Mouse (Mus musculus) myocyte (in vitro differentiated cells): Measurements from ENCODE around the gene Syn2.

ENCODE experiments used
- E2F4 ChIP-seq: IDR thresholded peaks from one replicate; pipeline ENCODE4 v1.6.1; 2011; ENCODE audit warnings: mild to moderate bottlenecking, control low read depth, moderate library complexity; ENCODE audit not compliant: insufficient read depth
- MAX ChIP-seq: IDR thresholded peaks from one replicate; pipeline ENCODE4 v1.6.1; 2011; ENCODE audit warnings: low read depth, mild to moderate bottlenecking, control low read depth
- POLR2A ChIP-seq: IDR thresholded peaks from one replicate; pipeline ENCODE4 v1.6.1; 2011; ENCODE audit warnings: low read depth, mild to moderate bottlenecking, control low read depth, moderate library complexity; ENCODE audit not compliant: insufficient read length
- USF1 ChIP-seq: IDR thresholded peaks from one replicate; pipeline ENCODE4 v1.6.1; 2011; ENCODE audit warnings: low read depth, mild to moderate bottlenecking, control low read depth, moderate library complexity

DNA sequence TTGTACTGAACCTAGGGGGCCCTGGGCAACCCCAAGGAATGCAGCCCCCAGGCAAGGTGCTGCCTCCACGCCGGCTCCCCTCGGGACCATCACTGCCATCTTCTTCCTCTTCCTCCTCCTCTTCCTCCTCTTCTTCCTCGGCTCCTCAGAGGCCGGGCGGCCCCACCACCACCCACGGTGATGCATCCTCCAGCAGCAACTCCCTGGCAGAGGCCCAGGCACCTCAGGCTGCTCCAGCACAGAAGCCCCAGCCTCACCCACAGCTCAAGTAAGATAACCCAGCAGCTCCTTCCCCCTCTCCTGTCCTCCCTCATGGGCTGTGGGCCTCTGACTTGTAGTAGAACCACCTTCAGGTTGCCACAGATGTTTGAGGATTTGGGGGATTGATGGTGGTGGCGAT lies 143.4 kb downstream of the Syn2 start:
- TF ChIP-seq MAX: no peak
- TF ChIP-seq USF1: no peak
- no peak for TF ChIP-seq POLR2A
- no peak for TF ChIP-seq E2F4
